Mouse (Mus musculus): ENCODE data around the gene Rbak. TPM values are rescaled to one million over a fixed set of nuclear protein-coding genes. Genes with fewer than 3 reads are reported as not detected.

Rbak gene
- polyA plus RNA-seq, 1 experiment from 2014 or later = 6.8 TPM

DNA sequence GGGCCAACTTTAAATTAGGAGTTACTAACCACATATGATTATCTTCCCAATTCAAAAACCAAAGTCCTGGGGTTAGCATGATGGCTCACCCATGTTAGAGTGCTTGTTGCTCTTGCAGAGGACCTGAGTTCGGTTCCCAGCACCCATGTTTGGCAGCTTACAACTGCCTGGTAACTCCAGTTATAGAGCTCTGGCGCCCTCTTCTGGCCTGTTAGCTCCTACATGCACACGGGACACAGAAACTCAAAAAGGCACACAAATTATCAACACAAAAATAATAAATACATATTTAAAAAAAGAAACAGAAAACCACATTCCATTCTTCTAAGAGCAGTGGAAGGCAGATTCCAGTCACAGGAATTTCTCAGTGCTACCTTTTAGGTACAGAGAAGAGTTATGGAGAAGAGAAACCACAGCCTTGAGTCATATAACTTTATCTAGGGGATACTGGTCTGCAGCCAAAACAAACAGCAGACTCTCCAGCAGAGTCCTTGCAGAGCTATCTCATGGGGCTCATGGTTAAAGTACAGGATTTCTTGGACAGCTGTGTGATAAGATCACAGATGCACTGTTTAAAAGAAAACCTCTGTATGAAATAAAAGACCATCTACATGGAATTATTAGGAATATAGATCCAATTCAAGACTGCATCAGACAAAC is 2.9 kb downstream of the Rbak start:
- ATAC-seq (replicated peaks; ENCODE audit: insufficient number of reproducible peaks, insufficient read depth, low FRiP score, low read depth) = no peak
- peaks cover 4% of the 10 kb centered on the region; the same call in 1 of the 2 replicates for H3K9me3 ChIP-seq (replicated peaks)
- H3K4me3 ChIP-seq = no peak overlapping the region
- H3K4me1 ChIP-seq (replicated peaks) = peaks cover 14% of the 10 kb centered on the region
- H3K4me2 ChIP-seq = no peak overlapping the region
- H3K27me3 ChIP-seq = no peaks in the 10 kb centered on the region
- H3K27ac ChIP-seq = no peak overlapping the region
- 90% methylated on average over 3 of the region's 3 CpGs for WGBS
- H3K9ac ChIP-seq = no peak overlapping the region
- H3K36me3 ChIP-seq = peaks cover 62% of the 10 kb centered on the region

DNA sequence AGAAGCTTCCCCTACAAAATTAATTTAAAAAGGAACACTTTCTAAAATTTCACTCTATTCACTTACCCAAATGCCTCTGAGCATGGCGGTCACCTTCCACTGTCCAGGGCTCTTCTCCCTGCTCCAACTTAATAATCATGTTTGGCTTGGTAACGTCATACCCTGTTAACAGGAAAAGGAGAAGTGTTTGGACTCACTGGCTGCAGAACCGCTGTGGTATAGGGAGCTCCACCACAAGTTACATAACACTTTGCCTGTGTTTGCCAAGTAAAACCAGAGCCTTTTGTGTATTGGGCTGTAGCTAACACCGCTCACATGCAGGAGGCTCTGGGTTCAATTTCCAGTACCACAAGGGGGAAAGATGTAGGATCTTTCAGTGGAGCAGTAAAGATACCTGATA is 4.6 kb downstream of the Rbak start:
- Histone ChIP-seq H3K9ac (no peak overlapping the region), H3K36me3 (peaks cover 73% of the 10 kb centered on the region), H3K4me3 (no peak overlapping the region), H3K4me2 (no peak overlapping the region), H3K4me1 (replicated peaks) (peaks cover 14% of the 10 kb centered on the region), H3K27ac (no peak overlapping the region), H3K27me3 (no peaks in the 10 kb centered on the region), H3K9me3 (replicated peaks) (peaks cover 4% of the 10 kb centered on the region; the same call in 1 of the 2 replicates)
- ATAC-seq (replicated peaks; ENCODE audit: insufficient number of reproducible peaks, insufficient read depth, low FRiP score, low read depth) = no peak
- 92% methylated on average over 4 of the region's 4 CpGs for WGBS

DNA sequence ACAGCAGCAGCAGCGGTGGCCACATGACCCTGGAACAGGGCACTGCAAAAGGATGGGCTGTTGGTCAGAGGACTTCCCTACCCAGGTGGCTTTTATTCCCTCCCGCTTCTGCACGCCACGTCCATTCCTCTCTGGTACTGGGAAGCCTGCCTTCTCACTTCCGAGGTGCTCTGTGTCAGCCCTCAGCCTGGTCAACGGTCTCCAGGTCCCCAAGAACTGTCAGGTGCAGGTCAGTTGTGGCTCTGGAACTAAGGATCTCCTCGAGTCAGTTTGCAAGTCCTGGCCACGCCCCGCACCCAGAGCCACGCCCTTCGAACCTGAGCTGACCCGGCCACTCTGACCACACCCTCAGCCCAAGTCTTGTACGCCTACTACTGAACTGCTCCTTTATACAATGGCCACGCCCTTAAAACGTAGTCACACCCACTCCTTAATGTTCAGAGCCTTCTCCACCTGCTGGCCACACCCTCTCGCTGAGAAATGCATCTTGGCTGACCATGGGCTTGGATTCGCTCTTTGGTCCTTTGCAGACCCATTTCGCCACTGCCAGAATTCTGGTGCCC is 15.0 kb downstream of the Rbak start:
- H3K4me3 ChIP-seq = no peak overlapping the region
- H3K36me3 ChIP-seq = no peaks in the 10 kb centered on the region
- no peak overlapping the region for H3K9ac ChIP-seq
- 16% methylated on average over 18 of the region's 18 CpGs for WGBS
- H3K4me2 ChIP-seq = peak overlapping the region; percentile 34
- H3K27me3 ChIP-seq = 0 out of 2 replicates have a peak, but pooled peaks cover 2% of the 10 kb centered on the region
- no peaks in the 10 kb centered on the region for H3K9me3 ChIP-seq (replicated peaks)
- H3K27ac ChIP-seq = no peak overlapping the region
- ATAC-seq (replicated peaks; ENCODE audit: insufficient number of reproducible peaks, insufficient read depth, low FRiP score, low read depth) = no peak
- peaks cover 4% of the 10 kb centered on the region; the same call in 1 of the 2 replicates for H3K4me1 ChIP-seq (replicated peaks)

DNA sequence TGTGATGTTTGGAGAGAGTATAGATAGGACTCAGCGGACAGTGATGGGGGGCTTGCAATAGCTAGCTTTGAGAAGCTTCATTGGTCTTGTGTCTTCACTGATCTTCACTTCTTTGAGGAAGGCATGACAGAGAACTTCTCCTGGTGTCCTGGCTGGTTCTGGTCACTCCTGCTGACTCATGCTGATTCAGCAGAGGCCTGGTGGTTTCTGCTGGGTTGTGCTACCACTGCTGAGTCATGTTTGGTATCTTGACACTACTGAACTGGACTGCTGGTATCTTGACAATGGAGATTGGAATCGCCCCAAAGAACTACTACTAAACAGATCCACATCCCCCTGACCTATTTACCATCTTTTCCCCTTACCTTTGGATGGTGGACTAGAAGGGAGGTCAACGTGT is 25.0 kb downstream of the Rbak start:
- peaks cover 47% of the 10 kb centered on the region for H3K27me3 ChIP-seq
- no peak overlapping the region for H3K4me2 ChIP-seq
- no peaks in the 10 kb centered on the region; the same call in 1 of the 2 replicates for H3K9me3 ChIP-seq (replicated peaks)
- H3K4me1 ChIP-seq (replicated peaks) = peaks cover 4% of the 10 kb centered on the region; the same call in 1 of the 2 replicates
- WGBS = 84% methylated on average over 3 of the region's 3 CpGs
- no peak overlapping the region for H3K4me3 ChIP-seq
- H3K9ac ChIP-seq = no peak overlapping the region
- H3K36me3 ChIP-seq = no peaks in the 10 kb centered on the region
- H3K27ac ChIP-seq = no peak overlapping the region
- no peak for ATAC-seq (replicated peaks; ENCODE audit: insufficient number of reproducible peaks, insufficient read depth, low FRiP score, low read depth)

DNA sequence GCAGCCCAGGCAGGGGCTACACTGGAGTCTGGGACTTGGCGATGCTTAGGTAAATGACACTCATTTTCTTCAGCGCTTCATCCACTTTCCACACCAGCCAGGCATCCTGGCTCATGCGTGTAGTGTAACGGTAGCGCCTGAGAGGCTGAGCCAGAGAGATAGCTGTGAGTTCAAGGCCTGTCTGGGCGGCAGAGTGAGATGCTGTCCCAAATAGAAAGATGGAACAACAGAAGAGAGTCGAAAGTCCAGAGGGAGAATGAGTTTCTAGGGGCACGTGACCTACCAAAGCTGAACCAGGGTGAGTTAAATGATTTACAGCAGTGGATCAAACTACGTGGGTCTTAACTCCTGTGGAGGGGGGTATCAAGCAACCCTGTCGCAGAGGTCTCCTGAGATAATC is 26.8 kb downstream of the Rbak start:
- Histone ChIP-seq H3K9ac (no peak overlapping the region), H3K9me3 (replicated peaks) (peaks cover 2% of the 10 kb centered on the region; the same call in 1 of the 2 replicates), H3K4me1 (replicated peaks) (peaks cover 4% of the 10 kb centered on the region; the same call in 1 of the 2 replicates), H3K4me3 (no peak overlapping the region), H3K36me3 (no peaks in the 10 kb centered on the region), H3K4me2 (no peak overlapping the region), H3K27ac (no peak overlapping the region), H3K27me3 (peaks cover 33% of the 10 kb centered on the region)
- WGBS = 81% methylated on average over 10 of the region's 10 CpGs
- no peak for ATAC-seq (replicated peaks; ENCODE audit: insufficient number of reproducible peaks, insufficient read depth, low FRiP score, low read depth)

DNA sequence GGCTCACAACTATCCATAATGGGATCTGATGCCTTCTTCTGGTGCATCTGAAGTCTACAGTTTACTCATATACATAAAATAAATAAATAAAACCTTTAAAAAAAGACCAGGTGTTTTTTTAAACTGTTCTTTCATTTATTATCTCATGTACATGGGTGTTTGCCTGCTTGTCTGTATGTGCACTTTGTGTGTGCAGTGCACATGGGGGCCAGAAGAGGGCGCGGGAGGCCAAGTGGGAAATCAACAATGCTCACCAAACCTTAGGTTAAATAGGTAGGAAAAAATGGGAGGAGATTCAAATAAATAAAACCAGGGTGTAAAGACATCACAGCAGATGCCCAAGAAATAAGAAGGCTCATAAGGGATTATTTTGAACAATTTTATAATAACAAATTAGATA is 30.5 kb downstream of the Rbak start:
- no peak overlapping the region for H3K4me3 ChIP-seq
- H3K4me2 ChIP-seq = no peak overlapping the region
- H3K9ac ChIP-seq = no peak overlapping the region
- H3K9me3 ChIP-seq (replicated peaks) = peaks cover 2% of the 10 kb centered on the region; the same call in 1 of the 2 replicates
- no peak for ATAC-seq (replicated peaks; ENCODE audit: insufficient number of reproducible peaks, insufficient read depth, low FRiP score, low read depth)
- no peak overlapping the region for H3K27ac ChIP-seq
- 77% methylated on average over 2 of the region's 2 CpGs for WGBS
- no peaks in the 10 kb centered on the region for H3K36me3 ChIP-seq
- H3K4me1 ChIP-seq (replicated peaks) = no peaks in the 10 kb centered on the region
- no peaks in the 10 kb centered on the region; the same call in 1 of the 2 replicates for H3K27me3 ChIP-seq

DNA sequence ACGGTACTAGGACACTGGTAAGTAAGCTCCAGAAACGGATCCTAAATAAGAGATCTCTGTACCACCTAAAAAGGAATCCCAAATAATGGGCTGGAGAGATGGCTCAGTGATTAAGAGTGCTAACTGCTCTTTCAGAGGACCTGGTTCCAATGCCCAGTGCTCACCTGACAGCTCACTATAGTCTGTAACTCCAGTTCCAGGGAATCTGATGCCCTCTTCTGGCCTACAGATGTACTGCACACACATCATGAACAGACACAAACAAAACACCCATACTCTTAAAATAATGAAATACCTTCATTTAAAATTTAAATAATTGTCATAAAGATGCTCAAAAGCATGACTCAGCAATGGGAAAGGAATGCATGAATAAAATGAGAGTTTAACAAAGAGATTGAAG is 31.0 kb downstream of the Rbak start:
- no peak for ATAC-seq (replicated peaks; ENCODE audit: insufficient number of reproducible peaks, insufficient read depth, low FRiP score, low read depth)
- Histone ChIP-seq H3K4me2 (no peak overlapping the region), H3K4me3 (no peak overlapping the region), H3K9me3 (replicated peaks) (peaks cover 2% of the 10 kb centered on the region; the same call in 1 of the 2 replicates), H3K36me3 (no peaks in the 10 kb centered on the region), H3K27me3 (no peaks in the 10 kb centered on the region; the same call in 1 of the 2 replicates), H3K4me1 (replicated peaks) (no peaks in the 10 kb centered on the region), H3K27ac (no peak overlapping the region), H3K9ac (no peak overlapping the region)
- WGBS = 93% methylated on average over 2 of the region's 2 CpGs

DNA sequence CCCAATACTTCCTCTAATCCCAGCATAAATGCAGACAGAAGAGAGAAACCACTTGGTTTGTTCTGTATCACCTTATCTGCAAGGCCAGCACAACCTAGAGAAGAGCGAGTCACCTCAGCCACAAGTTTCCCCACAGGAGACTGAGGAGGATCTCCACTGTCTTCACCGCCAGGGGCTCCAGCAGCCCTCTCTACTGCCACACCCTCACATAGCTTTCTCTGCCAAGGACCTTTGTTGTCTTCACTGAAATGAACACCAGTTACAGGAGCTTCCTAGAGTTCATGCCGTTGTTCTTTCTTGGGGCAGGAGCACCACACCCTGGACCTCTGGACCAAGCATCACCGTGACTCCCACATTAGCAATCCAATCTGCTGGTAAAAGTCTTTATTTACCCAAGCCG is 31.9 kb downstream of the Rbak start:
- H3K27ac ChIP-seq = no peak overlapping the region
- no peak overlapping the region for H3K9ac ChIP-seq
- H3K36me3 ChIP-seq = no peaks in the 10 kb centered on the region
- H3K27me3 ChIP-seq = no peaks in the 10 kb centered on the region; the same call in 1 of the 2 replicates
- peaks cover 2% of the 10 kb centered on the region; the same call in 1 of the 2 replicates for H3K9me3 ChIP-seq (replicated peaks)
- H3K4me3 ChIP-seq = no peak overlapping the region
- no peak overlapping the region for H3K4me2 ChIP-seq
- ATAC-seq (replicated peaks; ENCODE audit: insufficient number of reproducible peaks, insufficient read depth, low FRiP score, low read depth) = no peak
- WGBS = 84% methylated on average over 5 of the region's 5 CpGs
- H3K4me1 ChIP-seq (replicated peaks) = no peaks in the 10 kb centered on the region

DNA sequence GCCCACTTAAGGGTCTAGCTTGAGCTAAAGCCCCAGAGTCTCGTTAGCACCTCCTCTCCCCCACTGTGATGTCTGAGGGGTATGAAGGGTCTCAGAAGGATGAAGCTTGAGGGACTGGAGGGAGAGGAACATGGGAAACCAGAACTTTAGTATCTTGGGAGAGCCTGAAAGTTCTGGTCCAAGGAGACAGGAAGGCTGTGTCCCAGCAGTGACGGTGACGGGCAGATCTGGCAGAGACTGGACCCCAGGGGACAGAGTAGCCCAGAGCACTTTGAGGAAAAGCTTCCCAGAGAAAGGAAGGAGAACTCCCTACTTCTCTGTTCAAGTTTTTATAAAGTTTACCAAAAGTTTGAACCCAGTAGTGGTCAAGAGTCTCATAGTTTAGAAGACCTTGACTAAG is 33.1 kb downstream of the Rbak start, which contains the start of gene Olfr718-ps1:
Gene Olfr718-ps1, minus strand, starts transcription at position 101 of the 400 bp plus-strand sequence.
- Histone ChIP-seq H3K27ac (no peak within 1 kb of the TSS), H3K4me2 (no peak within 1 kb of the TSS), H3K9ac (no peak within 1 kb of the TSS), H3K27me3 (no peaks in the 10 kb centered on the region; the same call in 1 of the 2 replicates), H3K36me3 (no peaks in the 10 kb centered on the region), H3K4me3 (no peak within 1 kb of the TSS), H3K9me3 (replicated peaks) (peaks cover 2% of the 10 kb centered on the region; the same call in 1 of the 2 replicates), H3K4me1 (replicated peaks) (no peaks in the 10 kb centered on the region)
- no peak for ATAC-seq (replicated peaks; ENCODE audit: insufficient number of reproducible peaks, insufficient read depth, low FRiP score, low read depth)
- WGBS = 52% methylated on average over 3 of the region's 3 CpGs

DNA sequence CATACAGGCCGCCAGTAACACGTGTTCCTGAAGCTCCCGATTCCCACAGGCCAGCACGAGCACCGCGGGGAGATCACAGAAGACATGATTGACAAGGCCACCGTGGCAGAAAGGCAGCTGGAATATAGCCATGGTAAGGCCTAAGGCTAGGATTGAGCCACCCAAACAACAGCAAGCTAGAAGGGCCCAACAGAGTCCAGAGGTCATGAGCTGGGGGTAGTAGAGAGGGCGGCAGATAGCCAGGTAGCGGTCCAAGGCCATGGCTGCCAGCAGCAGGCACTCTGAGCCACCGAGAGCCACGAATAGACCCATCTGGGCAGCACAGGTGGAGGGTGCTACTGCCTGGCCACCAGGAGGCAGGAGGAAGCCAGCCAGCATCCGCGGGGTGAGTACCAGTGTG is 43.0 kb downstream of the Rbak start:
- H3K27me3 ChIP-seq = no peaks in the 10 kb centered on the region
- H3K4me1 ChIP-seq (replicated peaks) = peaks cover 9% of the 10 kb centered on the region; the same call in 1 of the 2 replicates
- no peak overlapping the region for H3K4me2 ChIP-seq
- H3K9me3 ChIP-seq (replicated peaks) = no peaks in the 10 kb centered on the region
- H3K27ac ChIP-seq = no peak overlapping the region
- H3K4me3 ChIP-seq = no peak overlapping the region
- 71% methylated on average over 13 of the region's 13 CpGs for WGBS
- ATAC-seq (replicated peaks; ENCODE audit: insufficient number of reproducible peaks, insufficient read depth, low FRiP score, low read depth) = no peak
- no peak overlapping the region for H3K9ac ChIP-seq
- no peaks in the 10 kb centered on the region for H3K36me3 ChIP-seq

DNA sequence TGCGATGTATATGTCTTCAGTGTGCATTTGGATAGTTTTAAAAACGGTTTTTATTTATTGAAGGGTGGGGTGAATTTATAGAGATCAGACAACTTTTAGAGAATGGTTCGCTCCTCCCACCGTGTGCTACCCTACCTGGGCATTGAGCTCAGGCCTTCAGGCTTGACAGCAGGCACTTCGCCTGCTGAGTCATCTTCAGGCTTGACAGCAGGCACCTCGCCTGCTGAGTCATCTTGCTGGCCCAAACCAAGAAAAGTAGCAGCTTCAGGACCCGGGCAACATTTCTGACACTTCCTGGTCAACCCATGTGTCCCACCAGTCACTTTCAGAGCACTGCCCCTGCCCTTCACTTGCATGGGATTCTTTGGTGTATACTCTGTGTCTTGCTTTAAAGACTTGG is 45.5 kb downstream of the Rbak start:
- H3K9me3 ChIP-seq (replicated peaks) = no peaks in the 10 kb centered on the region
- no peak overlapping the region for H3K4me2 ChIP-seq
- H3K4me1 ChIP-seq (replicated peaks) = peaks cover 3% of the 10 kb centered on the region; the same call in 1 of the 2 replicates
- 86% methylated on average over 7 of the region's 7 CpGs for WGBS
- no peak for ATAC-seq (replicated peaks; ENCODE audit: insufficient number of reproducible peaks, insufficient read depth, low FRiP score, low read depth)
- H3K27ac ChIP-seq = no peak overlapping the region
- no peak overlapping the region for H3K4me3 ChIP-seq
- no peaks in the 10 kb centered on the region for H3K27me3 ChIP-seq
- H3K36me3 ChIP-seq = no peaks in the 10 kb centered on the region
- H3K9ac ChIP-seq = no peak overlapping the region
